Mouse (Mus musculus): ENCODE results near the gene Kcnc1.

Kcnc1 gene

GRCm38 (mm10) chr7:46482099-46482531, 85.8 kb downstream of the Kcnc1 start:
- DNase-seq = no peak

GRCm38 (mm10) chr7:46483050-46483449, 86.8 kb downstream of the Kcnc1 start:
- DNase-seq = peak; percentile 24

- no peak for DNase-seq
Measured at GRCm38 (mm10) chr7:46484223-46484622, 87.9 kb downstream of the Kcnc1 start.

GRCm38 (mm10) chr7:46486761-46487160, 90.5 kb downstream of the Kcnc1 start:
- DNase-seq = no peak

GRCm38 (mm10) chr7:46487354-46487753, 91.1 kb downstream of the Kcnc1 start:
- no peak for DNase-seq

All from retina, postnatal 1 day (tissue).